Mouse (Mus musculus): ENCODE data around the gene P4htm.
"Not testable (repeated sequence)": the region's sequence is repeated elsewhere in the genome, so short reads cannot be mapped to it uniquely, and the experiment has no call there.

Gene P4htm

DNA sequence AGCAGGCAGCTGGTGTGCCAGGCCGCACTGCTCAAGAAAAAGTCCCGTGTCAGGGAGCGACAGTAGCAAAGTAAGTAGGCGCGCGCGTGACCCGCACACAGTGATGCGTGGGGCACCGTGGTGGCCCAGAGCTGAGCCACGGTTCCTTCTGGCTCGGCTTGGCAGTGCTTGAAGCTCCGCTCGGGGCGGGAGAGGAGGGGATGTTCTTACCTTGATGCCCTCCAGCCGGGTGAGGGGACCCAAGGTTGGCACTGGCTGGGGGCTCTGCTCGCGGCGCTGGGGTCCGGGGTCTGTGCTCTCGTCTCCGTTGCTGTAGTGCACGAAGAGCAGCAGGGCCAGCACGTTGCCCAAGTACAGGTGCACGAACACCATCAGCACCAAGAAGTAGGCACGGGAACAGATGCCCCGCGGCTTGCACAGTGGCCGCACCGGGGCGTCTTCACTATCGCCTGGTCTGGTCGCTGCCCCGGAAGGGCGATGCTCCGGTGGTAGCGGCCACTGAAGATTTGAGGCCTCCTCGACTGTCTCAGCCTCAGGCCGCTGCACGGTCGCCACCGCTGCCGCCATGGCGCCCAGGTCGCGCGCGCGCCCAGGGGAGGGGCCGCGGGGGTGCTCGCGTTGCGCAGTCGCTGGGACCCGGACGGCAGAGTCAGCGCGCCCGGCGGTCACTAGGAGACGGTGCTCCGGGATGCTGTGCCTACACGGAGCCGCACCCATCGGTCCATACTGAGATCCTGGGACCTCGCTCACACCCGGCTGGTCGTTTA lies at the start of gene P4htm:
Gene P4htm, minus strand, starts transcription at position 670 of the 767 bp plus-strand sequence.
- peak; percentile 58 for DNase-seq (ENCODE audit: low read depth, low spot score)

DNA sequence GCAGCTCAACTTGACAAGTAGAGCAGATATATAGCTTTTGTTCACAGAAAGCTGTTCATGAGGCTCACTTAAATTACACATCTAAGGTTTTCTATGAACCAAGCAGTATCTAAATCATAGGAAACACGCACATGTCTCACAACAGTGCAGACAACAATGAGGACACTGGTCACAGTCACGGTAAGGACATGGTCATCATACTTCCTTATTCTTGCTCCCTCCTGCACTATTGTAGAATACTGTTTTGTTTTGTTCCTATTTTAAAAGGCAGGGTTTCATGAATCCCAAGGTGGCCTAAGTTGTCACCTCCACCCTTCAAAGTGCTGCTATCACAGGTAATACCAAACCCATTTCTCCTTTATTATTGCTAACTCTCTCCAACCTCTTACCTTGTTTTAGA lies 42.4 kb upstream of the P4htm start:
- no peak for DNase-seq (ENCODE audit: low read depth, low spot score)

DNA sequence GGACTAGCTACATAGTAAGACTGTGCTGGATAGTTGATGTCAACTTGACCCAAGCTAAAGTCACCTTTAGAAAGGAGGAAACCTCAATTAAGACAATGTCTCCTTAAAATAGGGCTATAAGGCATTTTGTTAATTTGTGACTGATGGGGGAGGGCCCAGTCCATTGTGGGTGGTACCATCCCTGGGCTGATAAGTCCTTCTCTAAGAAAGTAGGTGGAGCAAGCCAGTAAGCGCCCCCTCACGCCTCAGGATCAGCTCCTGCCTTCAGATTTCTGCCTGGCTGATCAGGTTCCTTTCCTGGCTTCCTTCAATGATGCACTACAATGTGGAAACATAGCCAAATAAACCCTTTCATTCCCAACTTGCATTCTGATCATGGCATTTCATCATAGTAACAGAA lies 37.9 kb upstream of the P4htm start:
- no peak for DNase-seq (ENCODE audit: low read depth, low spot score)

DNA sequence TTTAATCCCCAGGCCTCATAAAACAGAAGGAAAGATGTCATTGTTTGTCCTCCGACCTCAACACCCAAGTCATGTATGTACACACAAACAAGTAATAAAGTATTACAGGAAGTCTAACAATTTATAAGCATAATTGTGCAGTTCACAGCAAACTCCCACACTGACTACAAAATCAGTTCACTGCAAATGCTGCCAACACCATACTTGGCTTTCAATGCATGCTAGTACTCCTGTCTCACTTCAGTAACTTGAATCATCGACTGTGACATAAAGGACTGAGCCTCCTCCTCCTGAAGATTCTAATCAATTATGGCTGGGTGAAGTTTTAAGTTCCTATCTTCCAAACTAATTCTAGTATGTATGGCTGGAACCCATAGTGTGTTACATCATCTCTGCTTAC lies 36.4 kb upstream of the P4htm start:
- no peak for DNase-seq (ENCODE audit: low read depth, low spot score)

DNA sequence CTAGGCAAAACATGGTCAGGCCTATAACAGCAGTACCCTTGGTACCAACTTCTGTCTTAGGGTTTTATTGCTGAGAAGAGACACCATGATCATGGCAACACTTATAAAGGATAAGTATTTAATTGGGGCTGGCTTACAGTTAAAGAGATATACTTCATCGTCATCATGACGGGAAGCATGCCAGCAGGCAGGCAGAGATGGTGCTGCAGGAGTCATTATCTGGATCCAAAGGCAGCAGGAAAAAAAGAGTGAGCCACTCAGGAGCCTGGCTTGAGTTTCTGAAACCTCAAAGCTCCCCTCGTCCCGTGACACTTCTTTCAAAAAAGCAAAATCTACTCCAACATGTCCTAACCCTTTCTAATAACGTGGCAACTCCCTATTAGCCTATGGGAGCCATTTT lies 34.9 kb upstream of the P4htm start:
- no peak for DNase-seq (ENCODE audit: low read depth, low spot score)

DNA sequence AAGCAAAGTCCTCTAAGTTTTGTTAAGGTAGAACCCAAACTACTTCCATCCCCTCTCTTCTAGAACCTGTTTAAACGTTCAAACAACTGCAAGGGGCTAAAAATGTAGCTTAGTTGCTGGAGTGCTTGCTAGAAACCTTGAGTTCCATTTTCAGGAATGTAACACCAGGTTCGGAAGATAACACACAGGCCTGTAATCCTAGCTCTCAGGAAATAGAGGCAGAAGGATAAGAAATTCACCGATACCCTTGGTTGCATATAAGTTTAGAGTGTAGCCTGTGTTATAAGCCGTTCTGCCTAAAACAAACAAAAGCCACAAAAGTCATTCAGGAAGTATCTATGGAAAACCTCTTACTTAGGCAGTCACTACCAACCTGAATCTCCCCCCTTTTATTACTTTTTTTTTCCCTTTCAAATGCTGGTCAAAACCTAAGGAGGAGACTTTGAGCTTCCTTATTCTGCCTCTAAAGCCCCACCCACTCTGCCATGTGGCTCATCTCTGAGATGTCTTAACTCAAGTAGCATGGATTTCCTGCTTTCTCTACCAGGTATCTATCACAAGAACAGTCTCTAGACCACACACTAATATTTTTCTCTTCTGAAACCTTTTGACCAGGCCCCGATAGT lies 34.3 kb upstream of the P4htm start:
- DNase-seq (ENCODE audit: low read depth, low spot score): no peak

DNA sequence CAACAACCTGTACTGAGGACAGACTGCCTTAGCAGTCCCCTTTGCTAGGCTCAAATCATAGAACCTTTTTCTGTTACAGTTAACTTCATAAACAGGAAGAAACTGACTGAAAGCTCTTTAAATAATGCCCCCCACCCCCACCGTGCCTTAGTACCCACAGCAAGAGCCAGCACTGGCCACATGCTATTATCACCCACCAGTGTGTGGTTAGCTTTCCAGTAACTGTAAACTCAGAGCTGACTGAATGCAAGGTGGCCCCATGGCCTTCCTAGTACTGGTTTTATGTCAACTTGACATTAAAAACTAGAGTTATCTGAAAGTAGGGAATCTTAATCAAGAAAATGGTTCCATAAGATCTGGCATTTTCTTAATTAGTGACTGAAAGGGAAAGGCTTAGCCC lies 33.2 kb upstream of the P4htm start:
- no peak for DNase-seq (ENCODE audit: low read depth, low spot score)

DNA sequence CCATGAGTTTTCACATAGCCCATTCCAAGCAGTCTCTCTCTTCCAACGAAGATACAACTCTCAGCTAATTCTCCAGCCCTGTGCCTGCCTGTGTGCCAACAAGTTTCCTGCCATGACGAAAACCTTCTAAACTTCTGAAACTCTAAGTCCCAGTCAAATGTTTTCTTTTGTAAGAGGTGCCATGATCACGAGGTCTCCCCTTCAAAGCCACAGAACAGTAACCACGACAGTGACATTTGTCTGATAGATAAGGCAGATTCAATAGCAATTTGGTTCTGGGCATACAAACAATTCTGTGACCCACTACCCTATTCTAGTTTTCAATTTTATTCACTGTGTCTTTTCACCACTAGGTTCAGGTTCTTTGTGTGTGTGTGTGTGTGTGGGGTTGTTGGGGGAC lies 30.7 kb upstream of the P4htm start:
- no peak for DNase-seq (ENCODE audit: low read depth, low spot score)

DNA sequence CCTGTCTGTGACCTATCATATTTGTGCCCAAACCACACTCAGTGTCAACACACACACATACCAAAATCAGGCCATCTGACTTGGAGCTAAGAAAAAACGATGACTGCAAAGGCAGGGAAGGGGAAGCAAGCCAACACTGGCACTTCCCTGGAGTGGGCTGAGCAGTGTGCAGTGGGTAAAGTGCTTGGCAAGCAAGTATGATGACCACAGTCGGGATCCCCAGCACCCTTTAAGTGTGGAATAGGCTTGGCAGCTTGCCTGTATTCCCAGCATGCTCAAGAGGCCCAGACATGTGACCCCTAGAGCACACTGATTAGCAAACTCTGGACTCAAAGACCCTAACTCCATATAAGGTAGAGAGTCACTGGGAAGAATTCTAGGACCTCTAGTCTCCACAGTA lies 29.0 kb upstream of the P4htm start:
- no peak for DNase-seq (ENCODE audit: low read depth, low spot score)

DNA sequence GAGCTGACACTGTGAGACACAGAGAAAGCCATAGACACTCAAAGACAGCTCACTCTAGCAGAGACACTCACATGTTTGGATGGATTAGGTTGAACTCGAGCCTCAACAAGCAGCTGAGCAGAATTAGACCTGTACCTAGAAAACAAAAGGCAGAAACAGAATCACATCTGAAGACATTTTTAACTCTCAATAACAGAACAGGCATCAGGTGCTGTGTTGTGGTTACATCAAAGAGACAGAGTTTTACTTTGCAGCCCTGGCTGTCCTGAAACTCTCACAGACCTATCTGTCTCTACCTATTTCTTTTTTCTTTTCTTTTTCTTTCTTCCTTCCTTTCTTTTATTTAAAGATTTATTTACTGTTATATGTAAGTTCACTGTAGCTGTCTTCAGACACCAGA lies 19.8 kb upstream of the P4htm start:
- no peak for DNase-seq (ENCODE audit: low read depth, low spot score)

DNA sequence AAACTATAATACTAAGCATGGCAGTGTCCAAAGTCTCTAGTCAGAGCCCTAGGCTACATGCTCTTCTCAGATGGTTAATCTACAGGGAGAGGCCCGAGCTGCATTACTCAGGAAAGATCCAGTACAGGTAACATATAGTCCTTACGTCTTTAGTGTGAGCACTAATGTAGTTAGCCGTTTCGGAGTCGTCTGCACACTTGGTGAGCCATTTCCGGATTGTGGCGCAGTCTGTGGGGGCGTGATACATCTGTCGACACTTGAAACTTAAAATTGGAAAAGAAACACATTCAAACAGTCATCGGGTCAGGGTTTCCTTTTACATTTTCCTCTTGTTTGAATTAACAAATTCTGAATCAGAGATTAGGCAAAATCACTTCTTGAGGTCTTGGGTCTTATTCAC lies 14.0 kb upstream of the P4htm start:
- DNase-seq (ENCODE audit: low read depth, low spot score): no peak

DNA sequence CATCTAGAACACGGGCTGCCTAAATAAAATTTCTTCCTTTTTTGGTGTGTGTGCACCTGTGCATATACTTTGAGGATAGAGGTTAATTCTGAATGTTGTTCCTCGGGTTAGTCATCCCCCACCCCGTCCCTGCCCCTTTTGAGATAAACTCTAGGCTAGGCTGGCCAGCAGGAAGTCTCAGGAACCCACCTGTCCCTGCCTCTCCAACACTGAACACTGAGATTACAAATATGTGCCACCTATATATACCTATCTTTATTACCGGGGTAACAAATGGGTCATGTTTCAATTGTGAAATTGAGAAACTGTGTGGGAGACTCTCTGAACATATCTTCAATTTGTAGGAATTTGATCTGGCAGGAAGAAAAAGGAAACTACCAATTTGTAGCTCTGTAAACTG lies 11.4 kb upstream of the P4htm start:
- DNase-seq (ENCODE audit: low read depth, low spot score): no peak

DNA sequence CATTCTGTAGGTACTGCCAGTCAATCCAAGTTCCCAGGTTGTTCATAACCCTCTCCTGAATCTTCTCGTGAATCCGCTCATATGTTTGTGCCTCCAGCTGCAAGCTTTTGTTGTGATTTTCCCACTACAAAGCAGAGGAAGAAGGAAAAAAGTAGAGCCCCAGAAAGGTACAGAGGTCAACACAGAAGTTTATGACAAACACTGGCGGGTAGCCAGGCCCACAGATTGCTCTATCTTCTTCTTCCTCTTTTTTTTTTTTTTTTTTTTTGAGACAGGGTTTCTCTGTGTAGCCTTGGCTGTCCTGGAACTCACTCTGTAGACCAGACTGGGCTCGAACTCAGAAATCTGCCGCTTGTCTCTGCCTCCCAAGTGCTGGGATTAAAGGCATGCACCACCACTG lies 10.5 kb upstream of the P4htm start:
- DNase-seq (ENCODE audit: low read depth, low spot score): not testable (repeated sequence)

DNA sequence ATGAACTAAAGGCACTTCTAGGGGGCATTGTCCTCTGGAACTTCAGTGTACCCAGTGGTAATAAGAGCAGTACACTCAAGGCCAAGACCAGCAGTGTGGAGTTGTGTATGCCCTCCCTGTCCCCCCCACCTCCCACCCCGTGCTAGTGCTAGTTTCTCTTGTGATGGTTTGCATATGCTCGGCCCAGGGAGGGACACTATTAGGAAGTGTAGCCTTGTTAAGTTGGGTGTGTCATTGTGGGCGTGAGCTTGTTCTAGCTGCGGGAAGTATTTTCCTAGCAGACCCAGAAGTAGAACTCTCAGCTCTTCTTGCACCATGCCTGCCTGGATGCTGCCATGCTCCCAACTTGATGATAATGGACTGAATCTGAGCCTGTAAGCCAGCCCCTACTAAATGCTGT lies 4.5 kb upstream of the P4htm start:
- DNase-seq (ENCODE audit: low read depth, low spot score): no peak

DNA sequence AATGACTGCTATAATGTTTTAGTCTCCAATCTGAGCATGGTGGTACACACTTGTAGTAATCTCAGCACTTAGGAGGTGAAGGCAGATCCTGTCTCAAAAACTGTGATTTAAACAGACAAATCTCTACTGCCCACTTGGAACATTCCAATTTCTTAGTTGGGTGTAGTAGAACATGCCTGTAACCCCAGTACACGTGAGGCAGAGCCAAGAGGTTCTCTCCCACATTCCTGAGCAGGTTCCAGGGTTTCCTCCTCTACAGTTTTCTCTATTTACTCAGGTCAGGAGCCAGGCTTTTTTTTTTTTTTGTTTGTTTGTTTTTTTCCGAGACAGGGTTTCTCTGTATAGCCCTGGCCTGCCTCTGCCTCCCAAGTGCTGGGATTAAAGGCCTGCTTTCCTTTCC lies 2.5 kb upstream of the P4htm start:
- no peak for DNase-seq (ENCODE audit: low read depth, low spot score)

DNA sequence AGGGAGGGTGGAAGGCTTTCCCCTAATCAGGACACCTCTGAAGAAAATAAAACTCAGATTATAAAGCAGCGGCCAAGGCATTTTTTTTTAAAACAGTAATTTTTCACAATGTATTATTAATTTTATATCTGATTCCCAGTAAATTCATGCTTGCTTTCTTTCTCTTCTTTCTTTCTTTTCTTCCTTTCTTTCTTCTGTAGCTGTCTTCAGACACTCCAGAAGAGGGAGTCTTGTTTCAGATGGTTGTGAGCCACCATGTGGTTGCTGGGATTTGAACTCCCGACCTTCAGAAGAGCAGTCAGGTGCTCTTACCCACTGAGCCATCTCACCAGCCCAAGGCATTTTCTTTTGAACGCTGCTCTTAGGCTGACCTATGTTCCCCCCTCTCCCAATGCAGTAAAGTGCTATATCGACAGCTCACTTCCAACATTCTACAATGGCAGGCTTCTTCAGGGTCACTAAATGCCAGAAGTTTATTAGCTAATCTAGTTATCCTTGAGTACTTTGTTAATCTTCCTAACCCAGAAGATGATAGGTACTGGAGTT lies 1.6 kb upstream of the P4htm start:
- no peak for DNase-seq (ENCODE audit: low read depth, low spot score)

DNA sequence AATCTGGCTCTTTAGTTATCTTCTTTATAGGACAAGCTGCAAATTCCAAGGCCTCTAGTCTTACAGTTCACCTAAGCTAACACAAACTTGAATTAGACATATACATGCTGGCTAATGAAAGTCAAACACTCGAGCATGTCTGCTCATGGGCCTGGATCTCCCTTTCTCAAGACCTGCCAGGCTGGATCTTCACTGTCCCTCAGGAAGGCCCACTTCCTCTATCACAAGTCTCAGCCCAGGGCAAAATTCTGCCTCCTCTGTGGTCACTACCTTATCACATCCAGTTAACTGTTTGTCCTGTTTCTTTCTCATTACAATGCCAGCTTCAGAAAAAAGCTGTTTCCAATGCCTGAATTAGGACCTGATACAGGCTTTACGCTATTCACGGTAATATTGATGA lies 3.1 kb downstream of the P4htm start:
- no peak for DNase-seq (ENCODE audit: low read depth, low spot score)

DNA sequence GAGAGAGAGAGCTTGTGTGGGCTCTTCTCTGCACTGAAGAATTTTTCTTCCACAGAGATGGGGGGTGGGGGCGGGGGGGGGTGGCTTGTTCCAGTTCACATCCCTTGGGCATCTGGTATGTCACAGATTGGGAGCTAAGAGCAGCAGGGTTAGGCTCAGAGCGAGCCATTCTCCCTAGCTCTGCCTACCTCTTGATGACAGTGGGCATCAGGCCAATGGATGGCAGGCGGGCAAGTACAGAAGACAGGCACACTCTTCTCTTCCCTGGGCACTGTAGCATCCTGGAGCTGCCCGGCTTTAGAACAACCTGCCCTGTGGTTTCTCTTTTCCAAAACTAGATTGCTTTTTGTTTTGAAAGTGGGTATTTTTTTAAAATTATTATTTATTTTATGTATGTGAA lies 6.0 kb downstream of the P4htm start:
- no peak for DNase-seq (ENCODE audit: low read depth, low spot score)

DNA sequence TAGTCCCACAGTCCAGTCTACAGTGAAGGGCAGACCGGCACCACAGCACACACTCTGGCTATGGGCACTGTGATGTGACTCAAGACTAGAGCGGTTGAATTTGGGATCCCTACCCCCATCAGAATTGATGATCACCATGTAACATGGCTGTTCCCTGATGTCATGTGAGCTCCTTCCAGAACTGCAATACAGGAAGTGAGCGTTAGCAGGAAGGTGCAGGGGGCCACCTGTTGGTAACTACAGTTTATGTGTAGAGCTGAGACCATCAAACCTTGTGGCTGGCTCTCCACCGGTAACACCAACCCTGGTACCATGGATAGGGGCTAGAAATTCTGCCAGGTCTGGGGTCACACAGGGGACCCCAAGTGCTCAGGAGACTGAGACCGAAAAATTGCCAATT lies 8.2 kb downstream of the P4htm start:
- DNase-seq (ENCODE audit: low read depth, low spot score): peak; percentile 71

DNA sequence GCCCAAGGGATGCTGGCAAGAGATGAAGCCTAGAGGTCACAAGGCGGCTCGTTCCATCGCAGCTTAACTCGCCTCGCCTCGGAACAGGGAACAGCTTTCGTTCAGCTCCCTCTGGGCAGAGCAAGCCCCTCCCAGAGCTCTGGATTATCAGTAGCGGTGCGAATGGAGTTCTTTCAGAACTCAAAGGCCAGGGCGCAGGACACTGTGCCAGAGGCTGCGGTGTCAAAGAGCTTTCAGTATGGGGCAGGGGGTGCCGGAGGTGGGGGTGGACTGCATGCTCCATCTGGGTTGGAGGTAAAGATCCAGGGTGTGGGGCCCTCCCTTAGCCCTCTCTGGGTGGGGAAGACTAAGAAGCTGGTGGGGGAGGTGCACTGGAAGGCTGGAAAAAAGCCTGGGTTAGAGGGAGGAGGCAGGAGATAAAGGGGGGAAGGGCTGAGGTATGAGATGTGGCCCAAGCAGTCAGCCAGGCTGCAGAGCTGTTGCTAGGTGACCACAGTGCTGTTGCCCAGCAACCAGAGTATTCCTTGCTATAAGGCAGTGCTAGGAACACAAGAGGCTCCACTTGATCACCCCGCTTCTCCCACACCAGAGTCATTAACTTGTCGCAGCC lies 9.8 kb downstream of the P4htm start:
- peak; percentile 99 for DNase-seq (ENCODE audit: low read depth, low spot score)

DNA sequence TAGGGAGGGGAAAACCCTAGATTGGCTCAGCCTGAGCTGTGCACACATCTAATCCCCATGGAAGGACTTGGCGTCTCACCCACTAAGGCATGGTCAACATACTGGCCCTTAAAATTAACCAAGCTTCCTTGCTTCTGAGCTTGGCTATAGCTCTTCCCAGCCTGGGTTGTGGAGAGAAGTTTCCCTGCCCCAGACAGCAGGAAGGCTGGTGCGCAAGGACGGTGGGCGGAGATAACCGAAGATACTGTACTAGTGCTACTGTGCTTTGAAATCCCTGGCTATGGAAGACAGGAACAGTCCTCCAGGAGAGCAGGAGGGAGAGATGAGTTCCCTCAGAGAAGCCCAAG lies 18.1 kb downstream of the P4htm start:
- DNase-seq (ENCODE audit: low read depth, low spot score): no peak

DNA sequence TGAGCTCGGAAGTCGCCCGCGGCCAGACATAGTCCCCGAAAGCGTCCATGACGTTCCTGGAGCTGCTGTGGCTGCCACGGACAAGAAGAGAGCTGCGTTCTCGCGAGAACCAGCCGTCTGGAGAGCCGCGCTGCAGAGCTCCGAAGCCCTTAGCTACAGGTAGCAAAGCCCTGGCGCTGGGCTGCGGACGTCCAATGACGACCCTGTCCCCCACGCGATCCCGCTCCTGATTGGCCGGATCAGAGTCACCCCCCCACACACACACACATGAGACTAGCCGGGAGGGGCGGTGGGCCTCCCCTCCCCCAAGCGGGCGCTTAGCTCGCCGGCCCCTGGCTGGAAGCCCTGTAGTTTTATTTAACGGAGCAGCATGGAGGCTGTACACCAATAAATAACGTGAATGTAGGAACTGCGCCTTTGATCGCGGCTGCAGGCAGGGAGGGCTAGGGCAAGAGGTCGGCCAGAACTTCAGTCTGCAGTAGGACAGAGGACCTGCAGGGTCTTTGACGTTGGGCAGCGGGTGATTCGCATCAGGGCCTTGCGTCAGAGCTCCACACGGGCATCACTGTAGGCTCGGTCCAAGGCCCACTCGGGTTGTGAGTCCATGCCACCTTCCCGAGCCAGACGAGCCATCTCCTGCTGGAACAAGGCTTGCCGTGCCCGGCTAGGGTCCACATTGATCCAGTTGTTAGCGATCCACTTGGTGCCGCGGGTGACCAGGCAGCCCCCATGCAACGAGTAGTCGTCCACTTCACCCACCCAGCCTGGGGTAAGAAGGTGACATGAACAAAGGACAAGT lies 18.7 kb downstream of the P4htm start, which contains the start of gene Wdr6:
Gene Wdr6, minus strand, starts transcription at position 195 of the 799 bp plus-strand sequence.
- peak; percentile 98 for DNase-seq (ENCODE audit: low read depth, low spot score)
